Mouse (Mus musculus) retina, postnatal 7 days (tissue): ENCODE results near the gene Cfap43.
A peak's percentile ranks its signal among the peaks of the same experiment; 100 is the strongest.

Experiments used
- DNase-seq: peaks from one replicate; pipeline ENCODE4 v3.0.0-alpha.2; 2012; ENCODE audit warnings: low read depth, low spot score

The Cfap43 gene

DNA sequence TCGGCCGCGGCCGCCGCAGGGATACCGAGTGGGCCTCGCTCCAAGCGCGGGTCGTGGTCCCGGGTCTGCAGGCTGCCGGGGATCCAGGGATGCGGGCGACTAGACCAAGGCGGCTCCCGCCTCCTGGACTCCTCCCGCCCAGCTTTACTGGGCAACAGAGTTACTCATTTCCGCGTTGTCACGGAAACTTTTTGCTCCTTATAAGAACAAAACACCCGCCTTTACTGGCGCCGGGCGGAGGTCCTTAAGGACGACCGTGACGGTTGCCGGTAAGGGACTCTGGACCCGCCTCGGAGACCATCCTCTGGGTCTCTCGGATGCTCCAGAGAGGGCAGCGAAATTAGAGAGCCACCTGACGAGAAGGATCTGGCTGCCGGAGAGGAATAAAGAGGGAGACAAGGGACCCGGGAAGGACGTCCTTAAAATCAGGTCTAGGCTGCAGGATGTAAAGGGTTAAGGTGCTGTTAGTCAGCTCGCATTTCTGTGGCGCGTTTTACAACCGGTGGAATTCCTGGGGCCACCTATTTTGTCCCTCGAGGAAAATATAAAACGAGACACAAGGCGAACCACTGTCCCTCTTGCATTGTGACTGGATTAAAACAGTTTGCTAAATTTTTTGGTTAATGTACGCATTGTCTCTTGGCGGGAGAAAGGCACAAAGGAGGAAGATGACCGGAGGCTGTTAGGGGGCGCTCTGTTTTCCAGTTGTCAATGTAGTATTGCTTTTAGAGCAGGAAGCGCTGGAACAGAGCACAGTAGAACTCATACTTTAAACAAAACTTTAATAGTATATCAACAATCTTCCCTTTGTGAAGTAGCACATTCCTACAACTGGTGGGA lies at the start of gene Cfap43, which contains the start of gene Itprip:
Gene Cfap43 (minus strand): TSS at position 162 of the 840 bp plus-strand sequence.
Gene Itprip (minus strand): TSS at position 174 of the 840 bp plus-strand sequence.
- DNase-seq = peak; percentile 43

DNA sequence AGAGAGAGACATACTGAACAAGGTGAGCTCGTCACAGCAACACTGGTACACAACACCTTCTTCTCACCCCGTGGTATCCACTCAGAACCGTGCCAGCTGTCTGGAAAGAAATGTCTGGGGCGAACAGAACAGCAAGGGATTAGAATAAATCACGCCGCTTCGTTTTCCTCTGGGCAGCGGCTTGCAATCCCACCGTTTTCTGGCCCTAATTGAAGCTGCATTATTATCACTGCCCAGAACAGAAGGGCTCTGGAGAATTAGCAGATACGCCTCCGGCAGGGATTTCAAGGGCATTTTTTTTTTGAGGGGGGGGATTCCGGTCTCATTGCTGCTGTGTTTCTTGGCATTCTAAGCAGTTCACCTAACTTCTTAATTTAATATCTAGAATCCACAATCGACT lies 39.1 kb upstream of the Cfap43 start:
- no peak for DNase-seq

DNA sequence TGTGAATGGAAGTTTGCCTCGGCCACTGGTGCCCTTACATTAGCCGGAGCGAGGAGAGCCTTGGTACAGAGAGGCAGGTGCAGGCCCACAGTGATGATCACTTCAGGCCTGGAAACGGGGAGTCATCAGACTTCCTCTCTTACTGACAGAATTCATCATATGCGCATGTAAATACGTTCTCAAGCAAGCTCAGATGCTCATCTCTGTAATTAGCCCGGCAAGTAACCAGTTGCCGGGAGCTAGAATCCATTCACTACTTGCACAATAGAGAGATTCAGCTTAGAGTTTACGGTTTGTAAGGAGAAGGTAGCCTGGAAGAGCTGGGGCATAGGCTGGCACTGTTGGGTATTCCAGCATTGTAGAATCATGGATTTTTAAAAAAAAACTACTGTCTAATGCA lies 34.1 kb upstream of the Cfap43 start:
- DNase-seq = no peak

DNA sequence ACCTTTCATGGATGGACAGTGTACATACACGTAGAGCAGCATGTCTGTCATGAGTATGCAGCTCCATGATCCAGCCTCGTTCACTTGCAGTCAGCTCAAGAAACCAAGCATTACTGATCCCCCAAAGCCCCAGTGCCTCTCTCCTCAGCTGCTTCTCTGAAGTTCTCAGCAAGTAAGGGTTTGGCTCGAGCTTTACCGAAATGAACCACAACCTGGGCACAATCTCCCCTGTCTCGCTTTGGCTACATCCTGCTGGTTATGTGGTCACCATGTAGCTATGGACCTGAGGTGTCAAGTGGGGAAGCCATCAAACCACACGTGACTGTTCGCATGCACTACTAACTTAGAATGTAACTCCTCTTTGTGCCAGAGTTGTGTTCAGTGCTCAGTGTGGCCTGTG lies 31.9 kb upstream of the Cfap43 start:
- no peak for DNase-seq

DNA sequence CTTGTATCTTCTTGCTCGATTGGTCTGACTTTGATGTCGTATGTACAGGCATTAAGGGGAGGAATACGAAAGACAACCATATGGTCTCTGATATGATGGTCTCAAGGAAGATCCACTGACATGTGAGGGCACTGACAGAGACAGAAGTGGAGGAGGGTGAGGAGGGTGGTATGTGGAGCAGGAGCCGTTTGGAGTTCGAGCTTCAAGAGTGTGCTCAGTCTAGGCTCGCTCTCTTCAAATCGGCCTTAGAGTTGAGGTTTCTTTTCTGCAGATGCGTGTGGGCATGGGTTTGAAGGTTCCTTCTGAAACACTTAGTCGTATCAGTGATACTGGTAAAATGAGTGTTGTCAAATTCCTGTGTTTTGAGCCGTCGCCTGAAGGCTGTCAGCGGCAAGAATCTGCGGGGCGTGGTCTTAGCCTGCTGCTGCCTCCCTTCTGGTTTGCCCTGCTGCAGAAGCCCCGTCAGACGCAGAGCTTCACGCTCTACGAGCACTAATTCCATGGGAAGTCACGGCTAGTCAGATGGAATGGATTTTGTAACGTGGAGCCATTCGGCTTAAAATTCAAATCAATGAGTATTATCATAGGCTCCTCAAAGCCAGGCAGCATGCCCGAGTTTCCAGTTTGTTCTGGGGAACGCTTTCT lies 27.9 kb upstream of the Cfap43 start:
- no peak for DNase-seq

DNA sequence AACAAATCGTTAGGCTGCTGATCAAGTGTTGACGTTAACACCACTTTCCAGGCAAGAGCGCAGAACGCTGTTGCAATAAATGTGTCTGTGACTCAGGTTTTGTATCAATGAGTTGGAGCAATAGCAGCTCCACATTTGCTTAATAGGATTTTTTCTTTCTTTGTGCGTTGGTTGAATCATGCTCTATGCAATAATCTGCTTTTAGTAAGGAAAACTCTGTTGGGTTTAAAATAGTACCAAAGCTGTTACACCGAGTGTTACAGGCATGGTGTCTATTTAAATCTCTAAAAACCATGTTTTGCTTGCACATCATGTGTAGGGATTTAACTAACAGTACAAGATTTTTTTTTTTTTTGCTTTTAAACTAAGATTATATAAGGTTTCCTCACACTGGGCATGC lies 20.3 kb upstream of the Cfap43 start:
- no peak for DNase-seq

DNA sequence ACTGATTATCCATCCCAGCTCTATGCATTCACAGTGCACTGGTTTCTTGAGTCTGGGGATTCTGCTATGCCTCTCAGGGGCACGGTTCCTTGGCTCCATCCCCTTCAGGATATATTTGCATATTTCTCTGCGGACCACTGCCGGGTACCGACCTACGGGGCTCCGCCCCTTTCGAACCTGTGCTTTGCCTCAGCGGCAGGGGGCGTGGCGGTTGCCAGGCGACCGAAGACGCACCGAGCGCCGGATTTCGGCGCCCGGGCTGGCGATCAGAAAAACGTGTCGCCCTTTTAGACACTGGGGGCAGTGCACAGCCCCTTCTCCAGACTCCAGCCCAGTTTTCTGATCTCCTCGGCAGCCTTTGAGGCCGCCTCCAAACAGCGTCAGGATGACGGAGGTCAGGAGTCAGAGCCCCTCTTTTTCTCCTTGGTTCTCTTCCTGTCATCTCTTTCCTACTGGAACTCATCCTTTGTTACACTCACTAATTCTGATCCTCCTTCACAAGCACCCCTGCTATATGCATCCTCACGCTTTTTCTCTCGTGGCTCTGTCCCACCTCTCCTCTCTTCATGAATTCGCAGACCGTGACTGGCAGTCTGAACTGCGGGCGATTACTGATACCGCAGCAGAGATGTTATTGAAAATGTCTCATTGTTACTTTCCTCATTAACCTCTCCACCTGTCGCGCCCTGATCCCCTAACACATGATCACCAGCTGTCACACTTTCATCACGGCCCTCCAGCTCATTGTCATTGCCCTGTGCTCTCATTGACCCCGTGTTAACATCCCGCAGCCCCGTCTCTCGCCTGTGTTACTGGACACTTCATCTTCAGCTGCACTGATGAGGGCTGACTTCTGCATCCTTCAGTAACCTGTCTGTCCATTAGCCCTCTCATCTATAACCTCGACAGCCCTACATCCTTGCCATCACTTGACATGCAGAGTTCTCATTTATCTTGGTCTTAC lies 18.6 kb upstream of the Cfap43 start, which contains the start of gene Cfap58:
Gene Cfap58 (plus strand): TSS at position 233 of the 964 bp plus-strand sequence.
- peak; percentile 54 for DNase-seq

DNA sequence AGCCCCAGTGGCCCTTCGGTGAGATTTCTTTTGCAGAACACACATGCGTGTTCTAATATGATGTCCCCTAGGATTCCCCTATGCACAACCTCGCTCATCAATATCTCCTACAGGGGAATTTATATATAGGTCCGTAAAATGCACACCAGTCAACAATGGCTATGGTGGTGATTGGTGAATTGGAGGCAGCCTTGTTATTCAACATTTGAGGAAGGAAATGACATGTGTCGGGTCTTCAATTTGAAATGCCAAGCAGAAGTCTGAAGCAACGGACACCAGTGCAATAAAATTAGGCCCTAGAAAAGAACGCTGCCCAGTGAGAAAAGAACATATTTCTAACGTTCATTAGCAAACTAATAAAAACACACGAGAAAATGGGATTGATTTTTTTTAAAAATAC lies 17.9 kb upstream of the Cfap43 start:
- DNase-seq = no peak

DNA sequence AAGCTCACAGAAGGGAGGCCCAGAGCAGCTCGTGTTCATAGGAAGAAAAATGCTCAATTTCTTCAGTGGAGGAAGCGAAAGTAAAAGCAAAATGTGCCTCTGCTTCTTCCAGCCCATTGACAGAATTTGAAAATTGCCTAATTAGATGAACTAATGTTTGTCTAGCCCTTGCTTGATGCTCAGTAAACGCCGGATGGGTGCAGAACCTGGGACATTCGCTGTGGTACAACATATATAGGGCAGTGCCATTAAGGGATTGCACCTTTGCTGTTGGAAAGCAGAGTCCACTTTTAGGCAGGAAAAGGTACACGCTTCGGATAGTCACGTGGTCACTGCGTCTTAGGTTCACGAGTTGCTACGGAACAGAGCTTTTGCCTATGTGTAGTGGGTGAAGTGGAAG lies 17.4 kb upstream of the Cfap43 start:
- no peak for DNase-seq

DNA sequence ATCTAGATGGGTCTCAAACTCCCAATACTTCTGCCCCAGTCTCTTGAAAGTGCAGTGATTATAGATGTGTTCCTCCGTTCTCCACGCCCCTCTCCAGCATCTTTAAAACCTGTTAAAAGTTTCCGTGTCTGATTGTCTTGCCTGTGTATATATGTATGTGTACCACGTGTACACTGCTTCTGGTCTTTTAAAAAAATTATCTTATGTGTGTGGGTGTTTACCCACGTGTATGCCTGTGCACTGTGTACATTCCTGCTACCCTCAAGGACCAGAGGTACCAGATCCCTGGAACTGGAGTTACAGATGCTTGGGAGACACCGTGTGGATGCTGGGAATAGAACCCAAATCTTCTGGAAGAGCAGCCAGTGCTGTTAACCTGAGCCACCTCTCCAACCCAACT lies 16.4 kb upstream of the Cfap43 start:
- no peak for DNase-seq

DNA sequence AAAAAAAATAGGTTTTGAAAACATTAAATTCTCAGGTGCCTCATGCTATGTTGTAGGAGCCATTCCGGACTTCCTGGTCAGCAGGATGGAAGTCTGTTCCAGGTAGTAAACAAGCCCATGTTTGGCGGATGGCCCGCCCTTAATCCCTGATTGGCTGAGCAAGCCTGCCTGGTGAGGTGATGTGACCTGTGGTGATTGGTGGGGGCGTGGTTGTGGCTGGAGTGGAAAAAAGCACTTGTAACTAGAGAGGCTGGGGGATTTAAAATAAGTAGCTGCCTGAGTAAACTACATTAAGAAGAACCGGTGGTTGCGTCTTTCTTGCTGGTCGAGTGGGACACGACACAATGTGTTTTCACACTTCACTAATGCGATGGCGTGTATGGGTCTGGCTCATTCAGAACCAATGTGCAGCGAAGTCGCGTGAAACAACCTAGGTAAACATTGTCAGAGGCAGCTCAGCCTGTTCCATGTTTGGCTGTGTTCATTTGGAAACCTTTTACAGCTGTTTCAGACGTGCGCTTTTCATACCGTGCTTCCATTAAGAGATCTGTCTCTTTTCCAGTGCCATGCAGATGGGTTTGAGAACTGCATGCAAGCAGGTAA lies 15.7 kb upstream of the Cfap43 start:
- no peak for DNase-seq

DNA sequence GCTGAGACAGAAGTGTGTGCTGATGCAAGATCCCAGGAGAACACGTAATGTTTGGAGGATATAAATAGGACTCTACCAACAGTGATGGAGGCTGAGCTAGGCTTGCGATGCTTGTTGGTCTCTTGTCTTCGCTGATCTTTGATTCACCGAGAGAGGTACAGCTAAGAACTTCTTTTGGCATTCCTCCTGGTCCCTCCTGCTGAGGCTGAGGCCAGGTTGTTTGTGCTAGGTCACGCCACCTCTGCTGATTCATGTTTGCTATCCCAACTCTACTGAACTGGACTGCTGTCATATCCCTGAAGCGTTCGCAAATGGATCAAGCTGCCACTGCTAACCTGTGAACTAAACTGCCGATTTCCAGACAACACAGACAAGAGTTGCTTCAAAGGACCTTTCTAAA lies 15.1 kb upstream of the Cfap43 start:
- DNase-seq = no peak

DNA sequence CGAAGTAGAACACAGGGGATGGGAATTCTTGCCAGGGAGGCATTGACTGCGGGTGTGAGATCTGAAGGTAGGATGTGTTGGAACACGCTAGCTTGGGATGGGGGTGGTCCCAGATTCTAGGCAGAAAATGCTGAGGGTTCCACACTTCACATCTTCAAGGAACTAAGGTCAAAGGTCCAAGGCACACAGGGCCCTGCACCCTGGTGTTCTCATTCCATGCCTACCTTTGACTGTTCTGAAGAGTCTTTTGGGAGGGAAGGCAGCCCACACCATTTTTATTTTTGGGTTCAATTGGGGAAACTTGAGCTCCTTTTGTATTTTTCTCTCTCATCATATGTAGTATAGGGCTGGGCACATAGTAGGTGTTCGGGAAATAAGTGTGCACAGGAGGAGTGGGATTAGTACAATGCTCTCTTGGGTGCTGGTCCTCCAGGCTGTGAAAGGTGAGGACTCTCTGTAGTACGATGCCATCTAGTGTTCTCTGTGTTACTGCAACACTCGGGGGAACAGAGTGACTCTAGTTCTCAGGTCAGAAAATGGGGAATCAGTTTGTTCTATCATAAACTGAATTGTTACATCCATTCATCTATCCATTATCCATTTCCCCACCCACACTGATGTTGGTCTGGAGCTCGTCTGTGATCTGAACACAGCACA lies 13.0 kb upstream of the Cfap43 start:
- no peak for DNase-seq

DNA sequence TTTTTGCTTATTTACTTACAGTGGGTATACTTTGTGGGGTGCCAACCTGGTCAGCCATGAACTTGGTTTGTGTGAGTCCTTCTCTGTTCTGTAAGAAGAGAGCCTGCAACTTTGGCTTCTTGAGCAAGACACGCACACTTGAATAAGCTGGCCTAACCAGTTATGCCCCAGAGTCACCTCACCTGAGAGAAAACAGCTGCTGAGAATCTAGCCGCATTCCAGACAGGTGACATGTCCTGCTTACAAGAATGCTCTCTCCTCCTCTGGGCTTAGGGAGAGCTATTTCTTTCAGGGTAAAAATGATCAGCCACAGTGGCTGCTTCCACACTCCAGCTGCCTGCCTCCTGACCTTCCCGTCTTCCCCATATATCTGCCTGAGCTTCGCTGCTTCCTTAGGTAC lies 10.0 kb upstream of the Cfap43 start:
- DNase-seq = no peak

DNA sequence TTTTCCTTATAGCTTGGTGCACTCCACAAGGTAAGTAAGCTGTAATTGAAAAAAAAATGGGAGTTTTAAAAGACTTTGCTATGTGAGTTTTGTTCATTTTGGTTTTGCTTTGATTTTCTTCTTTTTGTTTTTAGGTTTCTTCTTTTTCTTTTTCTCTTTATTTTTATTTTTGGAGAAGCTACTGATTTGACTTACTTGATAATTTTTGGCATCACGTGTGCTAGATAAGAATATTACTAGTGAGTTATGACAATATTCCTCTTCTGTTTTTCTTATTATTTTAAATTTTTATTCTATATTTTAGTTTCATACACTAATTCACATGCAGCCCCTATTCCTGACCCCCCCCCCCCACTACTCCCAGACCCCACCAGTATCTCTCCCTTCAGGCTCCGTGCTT lies 7.9 kb upstream of the Cfap43 start:
- no peak for DNase-seq

DNA sequence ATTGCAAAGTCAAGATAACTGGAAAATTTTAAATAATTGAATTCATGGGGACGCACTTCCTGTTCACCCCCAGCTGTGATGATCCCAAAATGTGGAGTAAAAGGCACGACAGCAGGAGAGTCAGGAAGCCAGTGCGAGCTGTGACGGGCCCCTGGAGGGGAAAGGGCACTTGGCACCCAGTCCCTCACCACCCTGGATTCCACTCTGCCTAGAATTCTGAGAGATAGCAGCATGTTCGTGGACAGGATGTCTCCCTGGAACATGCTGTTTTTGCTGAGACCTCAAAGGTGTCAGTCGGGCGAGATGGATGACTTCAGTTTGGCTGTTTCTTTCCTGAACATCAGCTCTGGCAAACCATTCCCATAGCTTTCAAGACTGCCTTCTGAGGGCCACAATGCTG lies 6.7 kb upstream of the Cfap43 start:
- no peak for DNase-seq

DNA sequence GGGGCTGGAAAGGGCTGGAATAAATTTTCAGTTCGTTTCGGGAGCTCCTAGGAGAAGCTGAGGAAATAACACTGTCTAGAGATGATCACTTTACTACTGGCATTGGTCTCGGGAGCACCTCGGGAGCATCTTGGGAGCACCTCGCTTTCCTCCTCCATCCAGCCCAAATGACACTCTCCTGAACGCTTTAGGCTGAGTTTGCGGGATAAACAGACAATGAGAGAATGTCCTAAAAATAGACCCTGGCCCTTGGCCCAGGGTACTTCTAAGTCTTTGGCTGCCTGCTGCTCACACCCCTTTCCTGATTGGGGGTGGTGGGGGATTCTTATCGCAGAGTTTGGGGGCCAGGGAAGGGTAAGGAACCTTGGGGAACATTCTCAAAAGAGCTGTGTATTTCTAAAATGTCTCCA lies 884 bp upstream of the Cfap43 start:
- DNase-seq = no peak

DNA sequence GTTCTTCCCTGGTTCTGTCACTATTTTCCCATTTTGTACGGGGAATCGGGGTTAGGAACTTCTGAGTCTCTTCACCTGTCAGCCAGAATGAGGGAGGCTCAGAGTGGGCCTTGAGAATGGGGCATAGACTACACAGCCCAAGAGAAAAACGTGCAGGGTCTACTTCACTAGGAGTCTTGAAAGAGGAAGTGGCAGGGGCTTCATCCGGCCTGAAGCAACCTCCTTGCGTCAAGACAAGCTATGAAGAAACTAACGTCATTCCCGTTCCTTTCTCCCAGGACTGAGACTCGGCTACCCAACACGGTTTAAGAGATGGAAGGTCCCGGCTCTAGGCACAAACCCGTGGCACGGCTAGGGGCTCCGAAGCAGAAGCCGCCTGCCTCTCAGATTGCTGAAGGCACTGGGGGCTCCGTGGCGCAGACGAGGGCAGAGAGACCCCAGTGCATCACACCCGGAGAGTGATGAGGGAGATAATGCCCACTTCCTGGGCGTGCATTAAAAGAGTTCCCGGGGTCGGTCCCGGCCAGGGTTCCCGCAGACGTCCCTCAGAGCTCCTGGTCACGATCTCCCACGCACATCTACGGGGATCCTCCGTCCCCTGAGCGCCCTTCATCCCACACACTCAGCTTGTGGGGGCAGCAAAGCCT lies 509 bp downstream of the Cfap43 start:
- DNase-seq = no peak

DNA sequence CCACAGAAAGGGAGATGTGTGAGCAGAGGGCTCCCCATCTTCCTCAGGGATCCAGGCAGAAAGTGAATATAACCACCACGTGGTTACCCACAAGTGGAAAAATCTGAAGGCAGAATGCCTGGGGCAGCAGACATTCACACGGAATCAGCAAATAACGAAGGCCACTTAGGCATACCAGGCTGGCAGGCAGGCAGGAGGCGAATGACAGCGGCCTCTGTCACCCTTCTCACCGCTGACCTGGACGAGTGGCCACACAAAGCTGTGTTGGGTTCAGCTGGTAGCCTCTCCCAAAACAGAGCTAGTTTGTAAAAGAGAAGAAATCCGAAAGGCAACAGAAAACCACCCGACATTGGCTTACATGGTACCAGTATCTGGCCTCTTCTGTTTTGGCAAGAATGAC lies 1.1 kb downstream of the Cfap43 start:
- DNase-seq = no peak

DNA sequence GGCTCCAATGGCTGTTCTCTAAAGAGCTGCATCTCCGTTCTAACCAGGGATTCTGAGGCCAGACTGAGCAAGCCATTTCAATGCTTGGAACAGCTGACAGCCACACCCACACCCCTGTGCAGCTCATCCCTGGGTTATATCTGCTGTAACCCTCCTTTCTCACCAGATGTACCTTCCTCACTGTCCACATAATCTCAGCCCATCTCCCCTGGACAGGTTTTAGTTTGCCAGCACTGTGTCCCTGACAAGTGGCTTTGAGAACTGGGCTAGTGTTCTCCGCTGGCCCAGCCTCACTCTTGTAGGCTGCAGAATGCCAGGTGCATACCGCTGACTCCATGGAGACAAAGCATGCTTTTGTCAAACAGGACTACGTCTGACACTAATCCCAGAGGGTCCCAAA lies 1.7 kb downstream of the Cfap43 start:
- no peak for DNase-seq

DNA sequence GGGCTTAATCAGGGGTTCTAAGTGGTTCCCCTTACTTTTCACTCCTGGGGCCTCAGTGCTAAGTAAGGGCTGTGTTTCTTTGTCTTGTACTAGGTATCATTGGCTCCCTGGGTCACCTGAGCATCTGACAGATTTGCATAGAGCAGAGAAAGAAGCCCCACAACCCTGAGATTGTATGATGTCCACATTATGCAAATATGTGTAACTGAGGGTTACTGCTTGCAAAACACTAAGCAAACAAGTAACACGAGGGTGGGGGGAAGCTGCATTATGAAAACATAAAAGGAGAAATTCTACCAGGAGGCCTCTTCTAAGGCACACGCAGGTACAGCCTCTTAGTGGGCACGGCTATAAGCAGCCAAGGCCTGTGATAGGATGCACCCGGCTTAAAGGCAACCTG lies 3.8 kb downstream of the Cfap43 start:
- DNase-seq = no peak
